Mouse (Mus musculus) small intestine, adult 10 weeks (tissue): Measurements from ENCODE around the gene 6030445D17Rik. TPM values are rescaled to one million over a fixed set of nuclear protein-coding genes. Genes with fewer than 3 reads are reported as not detected.

Source experiments
- polyA plus RNA-seq: library from polyadenylated mRNA; stranded (reverse); fragments of 350-450 nt; fragmentation: Illumina TruSeq; extraction: RNeasy Lipid Tissue Mini Kit (QIAGEN cat#74804); gene quantifications from one replicate; pipeline ENCODE4 v1.2.3, GENCODE M21; 2014; ENCODE audit warnings: low replicate concordance

The 6030445D17Rik gene
- 1.3 TPM for polyA plus RNA-seq

GRCm38 (mm10) chr4:136462086-136462838, at the start of gene 6030445D17Rik:
TSS of gene 6030445D17Rik (plus strand) at chr4:136462250.

GRCm38 (mm10) chr4:136423224-136423623, 38.8 kb upstream of the 6030445D17Rik start, which contains the start of gene Htr1d:
TSS of gene Htr1d (plus strand) at chr4:136423524.

GRCm38 (mm10) chr4:136469371-136469903, 7.4 kb downstream of the 6030445D17Rik start, which contains the start of gene Luzp1:
TSS of gene Luzp1 (plus strand) at chr4:136469761.

Other genes with a start within 250 kb of the 6030445D17Rik start
- gene Tcea3, start 214.5 kb upstream of the 6030445D17Rik start, polyA plus RNA-seq: 6.1 TPM
- gene Zfp46, start 177.6 kb upstream of the 6030445D17Rik start, polyA plus RNA-seq: 2.9 TPM
- 110 TPM for gene Hnrnpr, start 151.3 kb upstream of the 6030445D17Rik start, polyA plus RNA-seq
- gene Htr1d, start 38.7 kb upstream of the 6030445D17Rik start, polyA plus RNA-seq: not detected
- gene Luzp1, start 7.5 kb downstream of the 6030445D17Rik start, polyA plus RNA-seq: 107 TPM
- 57.2 TPM for gene Kdm1a, start 140.5 kb downstream of the 6030445D17Rik start, polyA plus RNA-seq
- not detected for gene Tex46, start 148.2 kb downstream of the 6030445D17Rik start, polyA plus RNA-seq
- not detected for gene Lactbl1, start 160.4 kb downstream of the 6030445D17Rik start, polyA plus RNA-seq